Mouse (Mus musculus) bone marrow macrophage, adult 2 months (primary cell): Measurements from ENCODE around the gene Spaca4. TPM values are rescaled to one million over a fixed set of nuclear protein-coding genes. Genes with fewer than 3 reads are reported as not detected.

ENCODE experiments used
- H3K27ac ChIP-seq: 2 replicates; pipeline ENCODE4 v1.5.1; 2012; ENCODE audit warnings: low read depth, low read length; ENCODE audit not compliant: insufficient read depth
- H3K4me1 ChIP-seq: 2 replicates; pipeline ENCODE4 v1.6.1; 2012; ENCODE audit warnings: low read length; ENCODE audit not compliant: control insufficient read depth, insufficient read depth
- H3K4me3 ChIP-seq: 2 replicates; pipeline ENCODE4 v1.5.1; 2012; ENCODE audit warnings: mild to moderate bottlenecking, low read length, moderate library complexity; ENCODE audit not compliant: insufficient read depth
- CTCF ChIP-seq: IDR thresholded peaks from 2 replicates; pipeline ENCODE4 v1.5.1; 2012; ENCODE audit warnings: low read depth, mild to moderate bottlenecking, low read length, moderate library complexity
- POLR2A ChIP-seq: IDR thresholded peaks from 2 replicates; pipeline ENCODE4 v1.6.1; 2012; ENCODE audit warnings: mild to moderate bottlenecking, low read depth, low read length, borderline replicate concordance
- polyA plus RNA-seq: library from polyadenylated mRNA; stranded (reverse); fragments of >200 nt; gene quantifications from 2 replicates; pipeline ENCODE4 v1.2.4, GENCODE M21; 2012; ENCODE audit not compliant: missing spikeins, insufficient read depth, insufficient read length

The Spaca4 gene
- polyA plus RNA-seq, 1 experiment = not detected

- no peak overlapping the region for H3K27ac ChIP-seq
- TF ChIP-seq POLR2A (no peak), CTCF (no peak)
- peaks cover 3% of the 10 kb centered on the region; the same call in 1 of the 2 replicates for H3K4me1 ChIP-seq
- H3K4me3 ChIP-seq = no peak overlapping the region
Measured at GRCm38 (mm10) chr7:45689099-45689498, 36.5 kb downstream of the Spaca4 start.

GRCm38 (mm10) chr7:45686841-45687240, 38.8 kb downstream of the Spaca4 start:
- no peak for TF ChIP-seq CTCF
- no peak for TF ChIP-seq POLR2A
- H3K4me3 ChIP-seq = no peak overlapping the region
- H3K4me1 ChIP-seq = peaks cover 10% of the 10 kb centered on the region
- H3K27ac ChIP-seq = no peak overlapping the region

- no peak for TF ChIP-seq CTCF
- TF ChIP-seq POLR2A = no peak
- Histone ChIP-seq H3K4me3 (no peak overlapping the region), H3K4me1 (peaks cover 19% of the 10 kb centered on the region), H3K27ac (no peak overlapping the region)
Measured at GRCm38 (mm10) chr7:45685811-45686210, 39.8 kb downstream of the Spaca4 start.

- H3K4me3 ChIP-seq = no peak within 1 kb of the TSS
- H3K27ac ChIP-seq = no peak within 1 kb of the TSS
- no peak for TF ChIP-seq POLR2A
- TF ChIP-seq CTCF = no peak
- peaks cover 31% of the 10 kb centered on the region for H3K4me1 ChIP-seq
Measured at GRCm38 (mm10) chr7:45683396-45684050, 42.1 kb downstream of the Spaca4 start, which contains the start of gene Ntn5. Gene Ntn5 (plus strand): TSS chr7:45684022.

- Histone ChIP-seq H3K27ac (no peak overlapping the region), H3K4me1 (peaks cover 35% of the 10 kb centered on the region), H3K4me3 (no peak overlapping the region)
- TF ChIP-seq CTCF = peak; percentile 92
- TF ChIP-seq POLR2A = no peak
Measured at GRCm38 (mm10) chr7:45682144-45683126, 43.2 kb downstream of the Spaca4 start.

GRCm38 (mm10) chr7:45681046-45681736, 44.4 kb downstream of the Spaca4 start:
- no peak overlapping the region for H3K27ac ChIP-seq
- no peak overlapping the region for H3K4me3 ChIP-seq
- TF ChIP-seq CTCF (no peak), POLR2A (no peak)
- peaks cover 35% of the 10 kb centered on the region for H3K4me1 ChIP-seq

- Histone ChIP-seq H3K4me3 (no peak overlapping the region), H3K4me1 (peaks cover 35% of the 10 kb centered on the region), H3K27ac (peak overlapping the region; percentile 23)
- no peak for TF ChIP-seq POLR2A
- TF ChIP-seq CTCF = no peak
Measured at GRCm38 (mm10) chr7:45679966-45680621, 45.5 kb downstream of the Spaca4 start.

GRCm38 (mm10) chr7:45678513-45678912, 47.1 kb downstream of the Spaca4 start:
- no peak overlapping the region for H3K4me3 ChIP-seq
- H3K27ac ChIP-seq = no peak overlapping the region
- TF ChIP-seq CTCF (no peak), POLR2A (no peak)
- H3K4me1 ChIP-seq = peaks cover 35% of the 10 kb centered on the region

- Histone ChIP-seq H3K27ac (no peak overlapping the region), H3K4me1 (peaks cover 35% of the 10 kb centered on the region), H3K4me3 (no peak overlapping the region)
- TF ChIP-seq CTCF = no peak
- TF ChIP-seq POLR2A = no peak
Measured at GRCm38 (mm10) chr7:45677627-45678295, 47.9 kb downstream of the Spaca4 start.

Other genes starting within 250 kb of the Spaca4 start
- gene Tulp2, start 243.9 kb downstream of the Spaca4 start, polyA plus RNA-seq = not detected in 2 replicates
- gene Gm45808, start 239.0 kb downstream of the Spaca4 start, polyA plus RNA-seq = 1.1 TPM in 1 of 2 replicates, not detected in the other
- gene Dhdh, start 237.0 kb downstream of the Spaca4 start, polyA plus RNA-seq = 22.0 and 25.4 TPM in 2 replicates
- gene Nucb1, start 215.4 kb downstream of the Spaca4 start, polyA plus RNA-seq = 278 and 296 TPM in 2 replicates
- gene Ppp1r15a, start 199.5 kb downstream of the Spaca4 start, polyA plus RNA-seq = 21.3 and 26.7 TPM in 2 replicates
- gene Plekha4, start 199.5 kb downstream of the Spaca4 start, polyA plus RNA-seq = 1.0 and 1.6 TPM in 2 replicates
- 2.0 and 2.5 TPM in 2 replicates for gene Hsd17b14, start 170.9 kb downstream of the Spaca4 start, polyA plus RNA-seq
- 87.0 and 93.0 TPM in 2 replicates for gene Bcat2, start 155.7 kb downstream of the Spaca4 start, polyA plus RNA-seq
- not detected in 2 replicates for gene Fgf21, start 110.3 kb downstream of the Spaca4 start, polyA plus RNA-seq
- gene Fut1, start 108.5 kb downstream of the Spaca4 start, polyA plus RNA-seq = not detected in 2 replicates
- gene Izumo1, start 104.0 kb downstream of the Spaca4 start, polyA plus RNA-seq = not detected in 2 replicates
- 0.40 TPM in 1 of 2 replicates, not detected in the other for gene Rasip1, start 98.3 kb downstream of the Spaca4 start, polyA plus RNA-seq
- not detected in 2 replicates for gene Mamstr, start 85.8 kb downstream of the Spaca4 start, polyA plus RNA-seq
- gene Fut2, start 59.4 kb downstream of the Spaca4 start, polyA plus RNA-seq = not detected in 2 replicates
- not detected in 2 replicates for gene Ntn5, start 41.8 kb downstream of the Spaca4 start, polyA plus RNA-seq
- gene Sec1, start 31.4 kb downstream of the Spaca4 start, polyA plus RNA-seq = not detected in 2 replicates
- gene Car11, start 26.0 kb downstream of the Spaca4 start, polyA plus RNA-seq = 1.3 and 1.9 TPM in 2 replicates
- gene Dbp, start 20.7 kb downstream of the Spaca4 start, polyA plus RNA-seq = 85.2 and 85.6 TPM in 2 replicates
- 802 and 833 TPM in 2 replicates for gene Rpl18, start 10.4 kb downstream of the Spaca4 start, polyA plus RNA-seq
- gene Sphk2, start 7.8 kb downstream of the Spaca4 start, polyA plus RNA-seq = 51.2 and 56.1 TPM in 2 replicates
- gene Fam83e, start 4.6 kb downstream of the Spaca4 start, polyA plus RNA-seq = not detected in 2 replicates
- gene Lmtk3, start 57.9 kb upstream of the Spaca4 start, polyA plus RNA-seq = 0.16 TPM in 1 of 2 replicates, not detected in the other
- 1.5 TPM in 1 of 2 replicates, not detected in the other for gene Sult2b1, start 58.9 kb upstream of the Spaca4 start, polyA plus RNA-seq
- 63.7 and 68.8 TPM in 2 replicates for gene Cyth2, start 88.8 kb upstream of the Spaca4 start, polyA plus RNA-seq
- gene Kcnj14, start 99.0 kb upstream of the Spaca4 start, polyA plus RNA-seq = not detected in 2 replicates
- 4.4 and 4.9 TPM in 2 replicates for gene Grwd1, start 105.1 kb upstream of the Spaca4 start, polyA plus RNA-seq
- gene Kdelr1, start 147.0 kb upstream of the Spaca4 start, polyA plus RNA-seq = 169 and 174 TPM in 2 replicates
- gene Grin2d, start 152.6 kb upstream of the Spaca4 start, polyA plus RNA-seq = 0.24 and 0.34 TPM in 2 replicates
- 1.1 TPM in 1 of 2 replicates, not detected in the other for gene Syngr4, start 170.9 kb upstream of the Spaca4 start, polyA plus RNA-seq
- 15.1 and 18.9 TPM in 2 replicates for gene Tmem143, start 171.1 kb upstream of the Spaca4 start, polyA plus RNA-seq
- 635 and 697 TPM in 2 replicates for gene Emp3, start 195.6 kb upstream of the Spaca4 start, polyA plus RNA-seq
- gene Ccdc114, start 198.3 kb upstream of the Spaca4 start, polyA plus RNA-seq = 3.2 and 3.9 TPM in 2 replicates